Mouse (Mus musculus) cerebellum, adult 2 months (tissue): Measurements from ENCODE around the gene Gda.

Experiments
- CTCF ChIP-seq: fragments of 200-500 bp; IDR thresholded peaks from 2 replicates; pipeline ENCODE4 v1.5.1; 2011; ENCODE audit warnings: low read depth, mild to moderate bottlenecking, control low read depth, low read length, moderate library complexity, borderline replicate concordance; ENCODE audit not compliant: insufficient read depth
- POLR2A ChIP-seq: fragments of 200-500 bp; IDR thresholded peaks from 2 replicates; pipeline ENCODE4 v1.6.1; 2011; ENCODE audit warnings: low read length, control low read depth, borderline replicate concordance; ENCODE audit not compliant: insufficient read depth

DNA sequence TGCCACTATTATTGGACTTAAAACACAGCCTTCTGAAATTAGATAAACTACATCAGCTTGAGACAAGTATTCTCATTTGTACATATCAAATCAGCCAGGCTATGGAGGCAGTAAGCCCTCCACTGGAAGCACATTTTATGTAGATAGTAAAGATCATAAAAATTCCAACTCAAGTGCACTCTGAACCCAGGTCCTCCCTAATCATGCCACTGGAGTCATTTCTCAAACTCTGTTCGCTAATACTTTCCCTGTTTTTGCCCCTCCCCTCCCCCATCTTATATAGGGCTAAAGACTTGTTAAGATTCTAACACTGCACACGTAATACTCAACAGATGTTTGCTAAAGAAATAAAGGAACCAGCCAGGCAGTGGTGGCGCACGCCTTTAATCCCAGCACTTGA lies 39.9 kb downstream of the Gda start:
- no peak for TF ChIP-seq POLR2A
- no peak for TF ChIP-seq CTCF
